Mouse (Mus musculus) brain, embryonic 14.5 days (tissue): ENCODE measurements around the gene Rsph1.

Experiments
- CTCF ChIP-seq: fragments of 200-500 bp; IDR thresholded peaks from 2 replicates; pipeline ENCODE4 v1.5.1; 2012; ENCODE audit warnings: inconsistent platforms, mild to moderate bottlenecking, moderate library complexity, borderline replicate concordance; ENCODE audit not compliant: insufficient read depth, insufficient read length; ENCODE audit errors: extremely low read depth
- POLR2A ChIP-seq: fragments of 200-500 bp; IDR thresholded peaks from 2 replicates; pipeline ENCODE4 v1.6.1; 2012; ENCODE audit warnings: mild to moderate bottlenecking, inconsistent platforms, borderline replicate concordance; ENCODE audit not compliant: poor library complexity, insufficient read depth, insufficient read length, severe bottlenecking; ENCODE audit errors: extremely low read depth

DNA sequence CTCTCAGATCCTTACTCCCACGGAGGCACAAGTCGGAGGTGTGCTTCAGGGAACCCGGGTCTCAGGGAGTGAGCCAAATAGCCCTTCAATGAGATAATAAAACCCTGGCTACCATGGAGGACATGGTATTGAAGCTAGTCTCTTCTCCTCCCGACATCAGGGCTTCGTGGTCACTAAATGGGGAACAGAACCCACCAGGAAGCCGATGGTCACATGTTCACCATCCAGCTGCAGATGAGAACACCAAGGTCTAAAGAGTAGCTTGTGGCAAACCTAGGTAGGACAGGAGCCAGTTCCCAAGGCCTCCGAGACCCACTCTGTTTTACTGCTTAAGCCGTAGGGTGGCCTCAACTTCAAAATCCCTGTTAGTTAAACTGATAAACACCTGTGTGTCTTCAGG is 68.5 kb downstream of the Rsph1 start:
- TF ChIP-seq CTCF (no peak), POLR2A (no peak)
